Mouse (Mus musculus): ENCODE measurements at regions not wholly inside any gene's neighbourhood (a gene's known extent, or its start where the extent isn't known, plus 50 kb on each side); places are given as distances from the start of the nearest gene placed in this dataset.

DNA sequence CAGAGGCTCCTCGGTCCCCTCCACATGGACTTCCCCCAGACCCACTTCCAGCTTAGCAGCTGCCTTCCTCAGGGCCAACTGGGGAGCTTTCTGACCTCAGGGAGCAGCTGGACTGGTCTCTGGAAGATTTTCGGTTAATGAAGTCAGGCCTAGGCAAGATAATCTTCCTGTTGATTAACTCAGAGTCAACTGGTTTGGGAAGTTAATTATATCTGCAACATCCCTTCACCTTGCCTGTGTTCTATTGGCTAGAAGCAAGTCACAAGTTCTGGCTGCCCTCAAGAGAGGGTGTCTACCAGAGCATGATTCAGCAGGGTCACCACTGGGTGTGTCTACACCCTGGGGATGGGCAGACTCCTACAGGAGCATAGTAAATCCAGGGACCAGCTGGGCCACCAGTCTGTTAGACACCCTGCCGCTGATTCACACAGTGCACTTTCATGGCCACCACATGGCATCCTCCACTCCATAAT lies 53.9 kb upstream of the Maml3 start:
- DNase-seq (ENCODE audit: low spot score in 2 of 2), result no peak

DNA sequence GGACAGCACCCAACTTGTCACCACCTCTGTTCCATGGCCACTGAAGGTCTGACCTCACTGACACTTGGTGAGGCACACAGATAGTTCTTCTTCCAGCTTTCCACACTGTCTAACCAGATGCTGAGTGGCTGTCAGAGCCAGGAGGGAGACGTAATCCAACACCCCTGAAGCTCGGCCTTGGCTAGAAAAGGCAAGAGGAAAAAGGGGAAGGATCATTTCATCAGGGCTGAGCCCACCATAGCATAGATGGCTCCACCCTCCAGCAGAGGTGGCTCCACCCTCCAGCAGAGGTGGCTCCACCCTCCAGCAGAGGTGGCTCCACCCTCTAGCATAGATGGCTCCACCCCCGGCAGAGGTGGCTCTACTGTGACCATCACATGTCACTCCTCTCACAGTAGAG lies 56.8 kb upstream of the Maml3 start:
- no peak for DNase-seq (ENCODE audit: low spot score in 2 of 2)

DNA sequence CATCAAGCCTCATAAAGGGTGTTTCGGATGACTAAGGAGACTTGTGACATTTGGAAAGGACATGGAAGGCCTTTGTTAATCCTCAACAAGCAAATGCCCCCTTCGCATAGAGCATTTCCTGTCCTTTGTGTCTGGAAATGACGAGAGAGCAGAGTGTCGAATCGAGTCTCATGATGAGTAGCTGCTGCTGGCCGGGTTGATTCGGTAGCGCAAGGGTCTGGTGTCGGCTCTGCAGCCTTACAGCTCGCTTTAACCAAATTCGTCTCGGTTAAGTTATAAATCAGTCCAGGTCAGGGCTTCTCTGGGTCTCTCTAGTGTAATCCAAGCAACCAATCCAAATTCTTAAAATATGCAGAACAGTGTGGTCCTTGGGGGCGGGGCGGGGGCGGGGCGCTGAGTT lies 59.1 kb upstream of the Maml3 start:
- DNase-seq (ENCODE audit: low spot score in 2 of 2), result no peak

DNA sequence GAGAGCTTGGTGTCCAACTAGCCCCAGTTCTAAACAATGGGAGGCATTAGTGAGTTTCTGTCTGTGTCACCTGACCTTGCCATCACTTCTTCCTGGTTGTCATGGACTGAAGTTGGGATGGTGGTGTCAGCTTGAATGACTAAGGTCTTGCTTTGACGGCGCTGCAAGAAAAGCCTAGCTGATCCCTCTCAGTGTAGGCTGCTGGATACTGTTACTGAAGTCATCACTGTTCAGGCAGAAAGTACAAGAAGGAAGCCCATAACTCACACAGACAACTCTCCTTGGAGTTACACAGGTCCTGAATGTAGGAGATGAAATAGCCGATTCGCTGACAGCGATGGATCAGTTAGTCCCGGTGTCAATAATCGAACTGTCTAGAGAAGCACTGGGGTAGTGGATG lies 62.5 kb upstream of the Maml3 start:
- DNase-seq (ENCODE audit: low spot score in 2 of 2), result no peak

DNA sequence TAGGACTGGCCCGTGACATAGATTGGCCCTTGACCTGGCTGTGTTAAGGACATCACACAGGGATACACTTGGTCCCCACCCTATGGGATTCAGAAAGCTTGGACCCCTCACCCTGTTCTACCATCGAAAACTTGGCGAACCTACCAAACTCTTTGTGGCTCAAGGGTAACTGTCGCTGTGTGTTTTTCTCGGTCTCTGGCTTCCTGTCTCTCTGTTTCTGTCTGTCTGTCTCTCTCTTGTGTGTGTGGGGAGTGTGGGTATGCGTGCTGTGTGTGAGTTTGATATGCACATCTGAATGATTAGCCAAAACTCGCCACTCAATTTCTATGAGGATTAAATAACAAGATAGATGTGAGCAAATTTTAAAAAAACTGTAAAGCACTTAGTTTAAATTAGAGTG lies 66.0 kb upstream of the Maml3 start:
- DNase-seq (ENCODE audit: low spot score in 2 of 2), result no peak

DNA sequence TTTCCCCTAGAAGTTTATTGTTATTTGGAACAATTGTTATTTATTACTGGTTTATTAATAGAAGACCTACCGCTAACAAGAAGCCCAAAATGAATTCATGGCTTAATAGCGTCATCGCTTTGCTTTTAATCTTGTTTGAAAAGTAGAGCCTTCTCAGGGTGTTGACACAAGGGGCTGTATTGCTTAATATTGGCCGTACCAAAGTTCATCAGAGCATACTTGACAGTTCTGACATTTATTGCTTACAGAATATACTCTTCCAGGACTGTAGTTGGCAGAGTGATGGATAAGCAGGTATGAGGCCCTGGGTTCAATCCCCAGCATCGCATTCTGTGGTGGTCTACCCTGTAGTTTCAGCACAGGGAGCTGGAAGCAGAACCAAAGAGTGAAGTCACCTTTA lies 66.4 kb upstream of the Maml3 start:
- DNase-seq (ENCODE audit: low spot score in 2 of 2), result no peak

DNA sequence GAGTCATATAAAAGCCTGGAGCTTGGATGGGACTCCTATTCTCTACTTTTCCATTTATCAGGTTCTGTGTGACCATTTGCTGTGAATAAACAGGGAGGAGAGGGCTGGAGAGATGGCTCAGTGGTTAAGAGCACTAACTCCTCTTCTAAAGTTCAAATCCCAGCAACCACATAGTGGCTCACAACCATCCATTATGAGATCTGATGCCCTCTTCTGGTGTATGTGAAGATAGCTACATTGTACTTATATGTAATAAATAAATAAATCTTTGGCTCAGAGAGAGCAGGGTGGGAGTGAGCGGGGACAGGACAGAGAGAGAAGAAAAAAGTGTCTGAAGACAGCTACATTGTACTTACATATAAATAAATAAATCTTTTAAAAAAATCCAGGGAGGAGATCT lies 68.6 kb upstream of the Maml3 start:
- DNase-seq (ENCODE audit: low spot score in 2 of 2), result no peak

DNA sequence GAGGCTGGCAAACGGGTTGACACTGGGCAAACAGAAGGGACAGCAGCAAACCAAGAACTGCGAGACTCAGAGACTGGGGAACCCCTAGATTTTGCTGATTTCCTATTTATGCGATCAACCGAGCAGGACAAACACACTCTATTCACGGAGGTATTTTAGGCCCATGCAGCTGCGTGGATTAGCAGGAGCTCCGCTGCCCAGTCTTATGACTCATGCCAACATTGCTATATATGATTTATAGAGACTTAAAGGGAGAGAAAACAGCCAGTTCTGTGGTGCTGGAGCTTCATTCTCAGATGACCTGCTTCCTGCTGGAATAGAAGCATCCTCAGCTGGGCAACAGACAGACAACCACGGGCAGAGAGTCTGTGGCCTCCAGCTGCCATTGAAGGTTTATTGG lies 71.2 kb upstream of the Maml3 start:
- no peak for DNase-seq (ENCODE audit: low spot score in 2 of 2)

DNA sequence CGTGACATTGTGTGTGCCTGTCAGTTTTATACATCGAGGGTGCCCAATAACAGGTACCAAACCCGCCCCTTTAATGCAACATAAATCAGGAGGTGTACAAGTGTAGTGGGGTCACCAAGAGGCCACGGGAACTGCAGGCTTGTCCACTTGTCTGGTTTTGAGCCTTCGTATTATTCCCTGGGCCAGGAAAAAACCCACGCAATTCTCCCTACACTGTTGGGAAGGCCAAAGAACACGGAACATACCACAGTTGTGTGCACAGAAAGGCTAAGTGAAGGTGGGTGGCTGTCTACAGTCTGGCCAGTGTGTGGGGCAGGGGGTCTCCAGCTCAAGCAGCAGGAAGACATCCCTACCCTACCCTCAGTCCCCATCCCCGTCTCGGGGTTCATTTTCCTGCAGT lies 74.0 kb upstream of the Maml3 start:
- no peak for DNase-seq (ENCODE audit: low spot score in 2 of 2)

DNA sequence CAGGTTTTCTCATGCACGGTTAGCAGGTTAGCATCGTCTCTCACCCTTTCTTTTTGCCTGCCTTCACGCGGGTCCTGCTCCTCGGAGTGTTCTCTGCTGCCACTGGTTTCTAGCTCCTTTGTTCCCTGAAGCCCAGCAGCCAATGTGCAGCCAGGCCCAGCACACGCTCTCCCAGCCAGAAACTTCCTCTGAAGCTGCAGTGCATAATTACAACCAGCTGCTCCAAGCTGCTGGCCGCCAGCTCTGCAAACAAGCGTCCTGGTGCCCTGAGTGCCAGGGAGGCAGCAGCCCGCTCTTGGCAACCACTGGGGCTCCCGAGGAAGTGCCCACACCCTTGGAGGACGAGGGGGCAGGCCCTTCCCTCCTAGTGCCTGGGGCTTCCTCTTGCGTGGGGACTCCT lies 74.8 kb upstream of the Maml3 start:
- DNase-seq (ENCODE audit: low spot score in 2 of 2), result peak; percentile 51 to 68

DNA sequence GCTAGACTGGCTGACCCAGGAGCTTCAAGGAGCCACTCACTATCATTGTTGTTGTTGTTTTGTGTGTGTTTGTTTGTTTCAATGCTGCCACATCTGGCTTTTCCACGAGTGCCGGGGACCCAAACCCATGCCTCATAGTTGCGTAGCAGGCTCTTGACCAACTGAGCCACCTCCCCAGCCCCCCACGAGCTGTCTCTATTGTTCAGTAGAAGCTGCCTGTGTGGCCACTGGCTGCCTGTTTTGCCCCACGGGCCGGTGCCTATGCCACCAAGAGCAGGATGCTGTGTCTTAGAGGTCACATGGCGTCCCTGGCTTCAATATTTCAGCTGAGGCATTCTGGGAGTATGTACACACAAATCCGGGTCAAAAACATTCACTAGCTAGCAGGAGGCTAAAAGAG lies 75.4 kb upstream of the Maml3 start:
- DNase-seq (ENCODE audit: low spot score in 2 of 2), result no peak

DNA sequence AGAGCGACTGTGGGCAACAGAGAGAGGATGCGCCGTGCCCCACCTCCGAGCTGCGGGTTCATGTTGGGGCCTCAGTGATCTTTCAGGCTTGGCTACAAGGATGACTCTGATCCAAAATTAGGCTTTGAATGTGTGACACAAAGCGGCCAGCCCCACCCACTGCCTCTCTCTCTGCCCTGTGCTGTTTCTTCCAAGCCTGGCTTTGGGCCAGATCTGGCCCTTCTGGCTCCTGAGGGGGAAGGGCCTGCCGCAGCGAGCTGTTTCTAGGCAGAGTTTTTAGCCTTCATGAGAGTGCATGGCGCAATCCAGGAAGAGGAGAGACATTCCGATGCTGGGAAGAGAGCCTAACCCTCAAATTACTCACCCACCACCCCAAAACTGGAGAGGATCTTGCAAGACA lies 75.9 kb upstream of the Maml3 start:
- DNase-seq (ENCODE audit: low spot score in 2 of 2), result peak in 1 of 2 experiments; percentile 59

DNA sequence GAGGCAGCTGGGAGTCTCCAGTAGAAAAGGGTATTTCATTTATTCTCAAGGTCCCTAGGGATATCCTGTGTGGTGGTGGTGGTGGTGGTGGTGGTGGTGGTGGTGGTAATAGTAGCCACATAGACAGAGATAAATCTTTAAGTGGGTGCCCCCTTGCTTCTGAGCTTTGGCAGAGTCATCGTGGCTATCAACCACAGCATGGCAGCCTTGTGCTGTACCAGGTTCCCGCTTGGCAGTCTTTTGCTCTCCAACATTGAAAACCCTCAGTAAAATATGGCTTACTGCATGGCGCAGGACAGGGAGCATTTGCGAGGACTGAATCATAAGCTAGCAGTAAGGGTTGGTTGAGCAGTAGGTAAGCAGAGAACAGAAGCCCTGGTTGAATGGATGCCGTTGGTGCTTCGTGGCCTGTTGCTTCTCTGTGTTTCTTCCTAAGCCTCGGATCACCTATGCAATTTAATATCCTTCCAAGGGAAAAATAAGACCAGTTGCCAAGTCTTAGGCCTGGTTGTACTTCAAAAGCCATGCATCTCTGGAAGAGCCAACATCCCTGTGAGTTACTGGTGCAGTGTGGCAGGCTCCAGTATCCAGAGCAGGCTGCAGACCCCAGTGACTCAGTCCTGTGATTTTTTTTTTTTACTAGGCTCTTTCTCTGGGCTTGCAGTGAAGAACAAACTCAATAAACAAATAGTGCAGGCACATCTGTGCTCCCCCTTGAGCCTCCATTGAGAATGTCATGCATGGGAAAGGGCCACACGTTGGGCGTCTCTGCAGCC lies 76.6 kb upstream of the Maml3 start:
- DNase-seq (ENCODE audit: low spot score in 2 of 2), result no peak

DNA sequence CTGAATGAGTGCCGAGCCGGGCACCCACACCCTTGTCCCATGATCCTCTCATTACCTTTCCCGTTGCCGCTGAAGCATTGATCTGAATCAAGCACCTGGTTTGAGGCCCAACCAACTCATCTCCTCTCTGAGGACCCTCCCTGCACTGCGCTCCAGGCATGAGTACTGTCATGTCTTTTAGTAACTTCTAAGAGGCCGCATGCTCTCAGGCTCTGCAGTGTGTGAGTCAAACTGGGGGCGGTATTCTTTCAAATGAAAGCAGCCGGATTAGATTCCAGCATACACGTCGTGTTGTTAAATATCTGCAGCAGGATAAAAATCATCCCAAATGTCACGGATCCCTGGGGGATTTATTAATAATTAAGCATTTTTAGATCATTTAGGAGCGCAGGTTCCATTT lies 79.4 kb upstream of the Maml3 start:
- peak in 1 of 2 experiments; percentile 44 for DNase-seq (ENCODE audit: low spot score in 2 of 2)

DNA sequence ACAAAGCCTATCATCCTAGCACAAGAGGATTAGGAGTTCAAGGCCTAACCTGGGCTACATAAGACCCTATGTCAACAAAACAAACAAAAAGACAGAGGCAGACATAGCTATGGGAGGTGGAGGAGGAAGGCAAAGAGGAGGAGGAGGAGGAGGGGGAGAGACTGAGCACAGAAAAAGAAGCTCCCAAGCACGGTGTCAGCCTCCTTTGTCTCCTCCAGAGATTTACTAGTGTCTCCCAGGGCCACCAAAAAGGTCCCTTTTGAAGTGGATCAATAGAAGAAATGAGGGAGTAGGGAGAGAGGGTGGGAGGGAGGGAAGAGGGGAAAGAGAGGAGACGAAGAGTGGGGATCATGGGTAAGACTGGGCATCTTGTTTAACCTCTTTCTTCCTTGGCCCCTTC lies 80.5 kb upstream of the Maml3 start:
- DNase-seq (ENCODE audit: low spot score in 2 of 2), result no peak

DNA sequence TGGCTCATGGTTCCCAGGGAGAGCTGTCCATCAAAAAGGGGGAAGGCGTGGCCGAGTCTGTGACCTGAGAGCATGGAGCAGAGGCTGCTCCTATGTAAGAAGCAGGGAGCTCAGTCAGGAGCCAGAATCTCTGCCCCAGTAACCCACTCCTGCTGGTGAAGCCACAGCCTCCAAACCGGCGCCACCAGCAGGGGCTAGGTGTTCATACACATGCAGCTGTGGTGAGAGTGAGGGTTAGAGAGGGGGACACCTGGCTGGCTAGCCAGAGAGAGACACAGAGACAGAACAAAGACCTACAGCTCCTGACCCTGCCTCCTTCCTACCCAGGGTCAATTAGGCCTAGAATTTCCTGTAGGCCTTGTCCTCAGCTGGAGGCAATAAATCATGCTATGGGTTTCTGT lies 80.7 kb upstream of the Foxo1 start:
- no peak for DNase-seq (ENCODE audit: low spot score in 2 of 2)

DNA sequence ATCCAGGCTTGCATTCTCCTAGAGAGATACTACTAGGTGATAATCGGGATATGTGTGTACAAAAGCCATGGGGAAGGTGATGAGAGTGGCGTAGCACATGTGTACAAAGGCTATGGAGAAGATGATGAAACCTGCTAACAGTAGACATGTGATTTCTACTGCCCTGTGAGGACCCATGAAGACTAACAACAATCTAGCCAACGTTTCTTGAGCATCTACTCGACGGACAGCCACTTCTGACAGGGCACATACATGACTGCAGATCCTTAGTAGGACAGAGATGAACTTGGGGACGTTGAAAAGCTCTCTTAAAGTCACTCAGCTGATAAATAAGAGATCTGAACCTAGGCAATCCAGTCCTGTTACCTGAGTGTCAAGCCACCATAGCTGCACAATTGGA lies 79.8 kb upstream of the Foxo1 start:
- no peak for DNase-seq (ENCODE audit: low spot score in 2 of 2)

DNA sequence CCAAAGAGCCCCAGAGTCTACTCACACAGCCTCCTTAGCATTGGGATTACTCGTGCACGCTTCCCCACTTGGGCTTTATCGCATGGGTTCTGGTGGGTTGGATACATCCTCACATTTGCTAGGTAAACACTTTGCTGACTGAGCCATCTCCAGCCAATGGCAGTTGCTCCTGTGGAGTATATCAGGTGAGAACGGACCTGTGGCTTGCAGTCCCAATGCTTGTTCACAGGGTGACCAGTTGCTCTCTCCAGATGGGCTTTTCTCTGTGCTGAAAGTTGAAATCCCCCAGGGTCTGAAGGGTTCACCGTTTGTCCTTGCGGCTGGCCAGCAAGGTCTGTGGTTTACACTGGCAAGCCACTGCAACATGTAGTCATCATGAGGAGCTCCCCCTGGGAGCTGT lies 79.1 kb upstream of the Foxo1 start:
- DNase-seq (ENCODE audit: low spot score in 2 of 2), result no peak

DNA sequence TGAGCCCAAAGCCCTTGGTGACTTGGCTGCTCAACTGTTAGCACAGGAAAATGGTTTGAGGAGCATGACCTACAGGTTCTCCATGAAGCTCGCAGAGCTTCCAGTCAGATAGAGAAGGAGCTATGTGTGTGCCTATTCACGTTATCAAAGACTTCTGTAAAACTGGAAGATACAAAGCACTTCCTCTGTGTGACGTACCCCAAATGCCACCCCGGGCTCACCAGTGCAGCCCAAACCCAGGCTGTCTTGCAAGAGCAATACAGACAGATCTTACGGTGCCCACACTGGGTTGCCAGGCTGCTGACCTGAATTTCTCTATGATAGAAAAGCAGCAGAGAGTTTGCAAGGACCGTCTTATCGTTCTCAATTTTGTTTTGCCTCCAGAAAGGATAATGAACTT lies 78.1 kb upstream of the Foxo1 start:
- DNase-seq (ENCODE audit: low spot score in 2 of 2), result no peak

DNA sequence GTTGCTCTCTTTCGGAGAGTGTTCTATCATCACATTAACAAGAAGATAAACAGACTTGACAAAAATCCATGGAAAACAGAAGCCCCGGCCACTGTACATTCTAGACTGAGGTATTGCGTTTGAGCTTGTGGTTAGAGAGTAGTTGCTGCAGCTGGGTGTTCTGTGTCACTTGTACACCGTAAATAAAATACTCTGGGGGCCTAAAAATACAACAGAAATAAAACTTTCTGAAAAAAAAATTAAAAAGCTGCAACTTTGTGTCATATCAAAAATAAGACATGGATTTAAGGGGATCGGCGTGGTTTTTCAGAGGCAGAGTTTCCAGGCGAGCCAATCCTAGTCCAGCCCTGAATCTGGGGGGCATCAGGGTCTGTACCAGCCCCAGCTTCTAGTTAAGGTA lies 75.1 kb upstream of the Foxo1 start:
- DNase-seq (ENCODE audit: low spot score in 2 of 2), result no peak

DNA sequence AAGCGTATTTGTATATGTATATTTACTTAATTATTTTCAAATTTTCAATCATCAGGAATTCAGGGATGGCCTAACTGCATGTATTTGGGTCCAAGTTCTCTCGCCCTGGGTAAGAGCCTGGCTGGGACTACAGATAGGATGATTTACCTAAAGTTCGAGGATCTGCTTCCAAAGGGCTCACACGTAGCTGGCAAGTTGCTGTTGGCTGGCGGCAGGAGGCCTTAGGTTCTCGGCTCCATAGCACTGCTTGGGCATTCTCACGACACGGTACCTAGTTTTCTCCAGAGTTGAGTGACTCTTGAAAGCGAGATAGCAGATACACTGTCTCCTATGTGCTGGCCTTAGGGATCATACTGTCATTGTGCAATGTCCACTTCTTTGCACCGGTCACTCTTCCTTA lies 73.9 kb upstream of the Foxo1 start:
- DNase-seq (ENCODE audit: low spot score in 2 of 2), result no peak

DNA sequence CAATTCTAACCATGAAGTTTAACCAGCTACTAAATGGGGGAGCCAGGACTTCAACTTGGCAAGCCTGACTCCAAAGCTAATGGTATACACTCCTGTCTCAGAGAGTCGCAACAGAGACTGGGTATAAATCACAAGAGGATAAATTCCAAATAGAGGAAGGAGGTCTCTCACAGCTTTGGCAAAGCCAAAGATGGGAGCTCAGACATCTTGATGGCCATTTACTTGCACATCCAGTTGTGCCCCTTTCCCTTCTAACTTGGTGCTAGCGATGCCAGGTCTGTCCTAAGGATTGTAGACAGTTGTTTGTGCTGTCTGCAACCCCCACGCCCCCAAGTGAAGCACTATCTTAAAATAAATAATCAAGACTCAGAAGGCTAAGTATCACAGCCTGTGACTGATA lies 72.7 kb upstream of the Foxo1 start:
- no peak for DNase-seq (ENCODE audit: low spot score in 2 of 2)

DNA sequence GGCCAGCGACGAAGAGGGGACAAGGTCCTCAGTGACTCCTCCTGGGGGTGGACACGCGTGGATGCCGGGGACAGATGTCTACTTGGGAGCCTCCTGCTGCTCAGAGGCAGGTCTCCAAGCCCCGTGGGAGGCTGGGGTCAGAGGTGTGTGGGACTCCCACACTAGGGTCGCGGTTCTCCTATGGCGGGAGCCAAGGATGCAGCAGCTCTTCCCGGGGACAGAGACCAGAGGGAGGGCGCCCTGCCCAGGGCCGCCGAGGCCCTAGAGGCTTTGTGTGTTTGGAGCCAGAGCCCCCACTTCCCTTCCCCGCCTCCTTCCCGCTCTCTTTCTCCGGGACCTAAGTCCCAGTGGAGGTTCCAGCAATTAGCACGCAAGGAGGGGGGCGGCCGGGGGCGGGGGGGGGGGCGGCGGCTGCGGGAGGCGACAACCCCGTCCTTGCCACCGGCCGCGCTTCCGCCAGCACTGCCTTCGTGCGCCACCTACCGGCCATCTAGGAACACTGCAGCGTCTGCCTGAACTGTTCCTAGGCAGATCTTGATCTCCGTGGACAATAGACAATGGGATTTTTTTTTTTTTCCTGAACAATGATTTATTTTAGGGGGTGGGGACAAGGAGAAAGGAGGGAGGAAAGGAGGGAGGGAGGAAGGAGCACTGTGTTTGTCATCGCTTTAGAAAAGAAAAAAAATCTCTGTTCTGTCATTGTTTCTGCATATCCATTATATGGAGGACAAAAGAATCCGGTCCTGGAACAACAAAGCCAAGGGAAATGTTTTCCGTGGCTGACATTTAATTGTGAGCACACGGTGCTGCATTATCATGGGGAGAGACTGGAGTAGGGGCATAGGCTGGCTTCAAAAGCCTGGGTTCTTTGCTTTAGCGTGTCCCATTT lies 71.8 kb upstream of the Foxo1 start:
- DNase-seq (ENCODE audit: low spot score in 2 of 2), result peak in 1 of 2 experiments; percentile 84

All from layer of hippocampus, adult 18-20 months (tissue).